Mouse (Mus musculus) mature B cell (primary cell): ENCODE measurements around the gene Fgl2.
"Not testable (repeated sequence)": the region's sequence is repeated elsewhere in the genome, so short reads cannot be mapped to it uniquely, and the experiment has no call there.

Experiments
- in situ Hi-C: fragments of 300-500 bp; cut with MboI; formaldehyde crosslinking; loops from 2 replicates; pipeline ENCODE4 v1.14.3; 2019

Fgl2 gene

GRCm38 (mm10) chr5:21372493-21373179 lies at the start of gene Fgl2:
Gene Fgl2, plus strand, starts transcription at chr5:21372642.
- in situ Hi-C loops: no loop called here

- in situ Hi-C loops: no loop called here
Measured at GRCm38 (mm10) chr5:21326494-21326893, 45.9 kb upstream of the Fgl2 start.

GRCm38 (mm10) chr5:21328560-21328959 lies 43.9 kb upstream of the Fgl2 start:
- in situ Hi-C loops: no loop called here

- in situ Hi-C loops: loop anchor here (5.0 kb wide), 1 partner anchor 87 kb away; no protein-coding TSS in a partner anchor
Measured at GRCm38 (mm10) chr5:21329672-21330665, 42.5 kb upstream of the Fgl2 start.

- in situ Hi-C loops: loop anchor here (5.0 kb wide), 1 partner anchor 86 kb away; no protein-coding TSS in a partner anchor
Measured at GRCm38 (mm10) chr5:21331656-21332055, 40.8 kb upstream of the Fgl2 start.

- in situ Hi-C loops: loop anchor here (5.0 kb wide), 1 partner anchor 85 kb away; no protein-coding TSS in a partner anchor
Measured at GRCm38 (mm10) chr5:21332119-21332518, 40.3 kb upstream of the Fgl2 start.

- in situ Hi-C loops: not testable (repeated sequence)
Measured at GRCm38 (mm10) chr5:21342265-21342664, 30.2 kb upstream of the Fgl2 start.

- in situ Hi-C loops: no loop called here
Measured at GRCm38 (mm10) chr5:21348366-21348765, 24.1 kb upstream of the Fgl2 start.

- in situ Hi-C loops: no loop called here
Measured at GRCm38 (mm10) chr5:21351678-21352077, 20.8 kb upstream of the Fgl2 start.

GRCm38 (mm10) chr5:21358648-21359047 lies 13.8 kb upstream of the Fgl2 start:
- in situ Hi-C loops: no loop called here

GRCm38 (mm10) chr5:21363343-21363742 lies 9.1 kb upstream of the Fgl2 start:
- in situ Hi-C loops: no loop called here

GRCm38 (mm10) chr5:21366338-21367053 lies 5.9 kb upstream of the Fgl2 start:
- in situ Hi-C loops: no loop called here

- in situ Hi-C loops: no loop called here
Measured at GRCm38 (mm10) chr5:21367514-21367913, 4.9 kb upstream of the Fgl2 start.

GRCm38 (mm10) chr5:21370218-21370947 lies 2.1 kb upstream of the Fgl2 start:
- in situ Hi-C loops: no loop called here

GRCm38 (mm10) chr5:21371920-21372319 lies 522 bp upstream of the Fgl2 start:
- in situ Hi-C loops: no loop called here

- in situ Hi-C loops: no loop called here
Measured at GRCm38 (mm10) chr5:21373180-21373518, 707 bp downstream of the Fgl2 start.

- in situ Hi-C loops: no loop called here
Measured at GRCm38 (mm10) chr5:21376935-21377334, 4.5 kb downstream of the Fgl2 start.

- in situ Hi-C loops: no loop called here
Measured at GRCm38 (mm10) chr5:21378397-21378796, 6.0 kb downstream of the Fgl2 start.

- in situ Hi-C loops: no loop called here
Measured at GRCm38 (mm10) chr5:21381986-21382385, 9.5 kb downstream of the Fgl2 start.

- in situ Hi-C loops: no loop called here
Measured at GRCm38 (mm10) chr5:21382678-21383077, 10.2 kb downstream of the Fgl2 start.
